ENCODE assay signal across 25 mouse cellular contexts in the genomic region with DNA sequence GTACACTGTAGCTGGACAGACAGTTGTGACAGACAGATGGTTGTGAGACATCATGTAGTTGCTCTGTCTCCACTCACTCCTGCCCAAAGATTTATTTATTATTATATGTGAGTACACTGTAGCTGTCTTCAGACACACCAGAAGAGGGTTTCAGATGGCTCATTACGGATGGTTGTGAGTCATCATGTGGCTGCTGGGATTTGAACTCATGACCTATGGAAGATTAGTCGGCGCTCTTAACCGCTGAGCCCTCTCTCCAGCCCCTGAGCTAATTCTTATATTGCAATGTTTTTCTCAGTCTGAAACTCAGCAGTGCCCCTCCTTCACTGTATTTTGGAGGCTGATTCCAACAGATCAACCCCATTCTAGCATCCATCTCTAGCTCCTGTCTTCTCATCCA. TPM values are rescaled to one million over a fixed set of nuclear protein-coding genes. Genes with fewer than 3 reads are reported as not detected.
DNase-seq lines count a peak whose midpoint lies in the region; ATAC-seq and TF ChIP-seq lines count a peak whose summit lies in the region.
"Had no signal": no experiment of that assay in that cellular context is flagged by ENCODE, and none has a peak within 500 bp of the region (broad histone marks: within the 10 kb centered on the region; RNA-seq: fewer than 3 reads in every experiment).

No protein-coding gene starts in this region.

- no peaks in the 10 kb centered on the region for H3K27me3 ChIP-seq in heart, embryonic 13.5 days (replicated peaks)
- H3K27me3 ChIP-seq in kidney, postnatal 0 days (ENCODE audit: insufficient read depth, low read length): no peaks in the 10 kb centered on the region
- H3K27me3 ChIP-seq in kidney, embryonic 16.5 days (ENCODE audit: insufficient read depth, low read length): no peaks in the 10 kb centered on the region
- no peaks in the 10 kb centered on the region for H3K27me3 ChIP-seq in stomach, embryonic 14.5 days (ENCODE audit: control insufficient read depth, insufficient read depth, low read length)
- H3K27me3 ChIP-seq in stomach, postnatal 0 days (ENCODE audit: control insufficient read depth, insufficient read depth, low read length): no peaks in the 10 kb centered on the region
- H3K27me3 ChIP-seq in stomach, embryonic 16.5 days (ENCODE audit: control insufficient read depth, insufficient read depth, low read length): no peaks in the 10 kb centered on the region
- H3K27me3 ChIP-seq: limb, embryonic 12.5 days; liver, embryonic 13.5 days; midbrain, embryonic 15.5 days; neural tube, embryonic 13.5 days had no signal

- no peak overlapping the region for H3K4me2 ChIP-seq in heart, embryonic 13.5 days
- no peak overlapping the region for H3K4me2 ChIP-seq in kidney, postnatal 0 days (ENCODE audit: low read length)
- no peak overlapping the region for H3K4me2 ChIP-seq in kidney, embryonic 16.5 days (replicated peaks; ENCODE audit: low read depth, low read length)
- H3K4me2 ChIP-seq in stomach, embryonic 14.5 days (replicated peaks; ENCODE audit: low read depth, low read length): no peak overlapping the region
- no peak overlapping the region for H3K4me2 ChIP-seq in stomach, postnatal 0 days (replicated peaks; ENCODE audit: low read depth)
- H3K4me2 ChIP-seq in stomach, embryonic 16.5 days (ENCODE audit: low read depth, low read length): no peak overlapping the region
- H3K4me2 ChIP-seq: hindbrain, embryonic 14.5 days; limb, embryonic 12.5 days; liver, embryonic 13.5 days; midbrain, embryonic 15.5 days; neural tube, embryonic 13.5 days had no signal

- TF ChIP-seq CTCF in kidney, postnatal 0 days (IDR thresholded peaks at IDR 0.05; ENCODE audit: low read depth): no peak
- no peak for TF ChIP-seq CTCF in stomach, postnatal 0 days (IDR thresholded peaks at IDR 0.05; ENCODE audit: low read depth)

- peak overlapping the region; percentile 59 for H3K9ac ChIP-seq in heart, embryonic 13.5 days
- no peak overlapping the region for H3K9ac ChIP-seq in kidney, postnatal 0 days (ENCODE audit: low read depth, low read length)
- H3K9ac ChIP-seq in kidney, embryonic 16.5 days (replicated peaks; ENCODE audit: low read length): no peak overlapping the region; the same call in 1 of the 2 replicates
- 0 out of 2 replicates have a peak overlapping the region, but pooled peaks have one; percentile 1 for H3K9ac ChIP-seq in stomach, embryonic 14.5 days (replicated peaks; ENCODE audit: low read depth, low read length)
- no peak overlapping the region; the same call in 1 of the 2 replicates for H3K9ac ChIP-seq in stomach, postnatal 0 days (ENCODE audit: low read length)
- 0 out of 2 replicates have a peak overlapping the region, but pooled peaks have one; percentile 42 for H3K9ac ChIP-seq in stomach, embryonic 16.5 days (ENCODE audit: low read length)
- H3K9ac ChIP-seq: forebrain, postnatal 0 days; hindbrain, embryonic 14.5 days; liver, embryonic 13.5 days; midbrain, embryonic 15.5 days; neural tube, embryonic 13.5 days had no signal

- 76% methylated on average over 4 of the region's 4 CpGs for WGBS in heart, embryonic 13.5 days
- 77% methylated on average over 4 of the region's 4 CpGs for WGBS in kidney, postnatal 0 days
- 82% methylated on average over 4 of the region's 4 CpGs for WGBS in kidney, embryonic 16.5 days
- WGBS in stomach, embryonic 14.5 days: 71% methylated on average over 4 of the region's 4 CpGs
- WGBS in stomach, postnatal 0 days: 79% methylated on average over 4 of the region's 4 CpGs
- WGBS in stomach, embryonic 16.5 days: 67% methylated on average over 4 of the region's 4 CpGs

- no peak for ATAC-seq in heart, embryonic 13.5 days (ENCODE audit: extremely low read depth, insufficient number of reproducible peaks, low FRiP score, low TSS enrichment)
- no peak for ATAC-seq in kidney, postnatal 0 days (replicated peaks; ENCODE audit: low FRiP score, low read depth)
- ATAC-seq in kidney, embryonic 16.5 days (ENCODE audit: low FRiP score, low TSS enrichment): no peak
- ATAC-seq in stomach, embryonic 14.5 days (ENCODE audit: insufficient number of reproducible peaks, insufficient read depth, low FRiP score, low read depth): no peak
- ATAC-seq in stomach, postnatal 0 days (ENCODE audit: low FRiP score, low TSS enrichment): no peak
- no peak for ATAC-seq in stomach, embryonic 16.5 days (ENCODE audit: insufficient read depth, low FRiP score)
- ATAC-seq: forebrain, postnatal 0 days; midbrain, embryonic 15.5 days had no signal

- peaks cover 15% of the 10 kb centered on the region for H3K4me1 ChIP-seq in heart, embryonic 13.5 days
- H3K4me1 ChIP-seq in kidney, postnatal 0 days (replicated peaks; ENCODE audit: insufficient read depth, low read length): no peaks in the 10 kb centered on the region
- no peaks in the 10 kb centered on the region for H3K4me1 ChIP-seq in kidney, embryonic 16.5 days (ENCODE audit: insufficient read depth, low read length)
- no peaks in the 10 kb centered on the region for H3K4me1 ChIP-seq in stomach, embryonic 14.5 days (ENCODE audit: control insufficient read depth, insufficient read depth, low read length)
- no peaks in the 10 kb centered on the region for H3K4me1 ChIP-seq in stomach, postnatal 0 days (replicated peaks; ENCODE audit: control insufficient read depth, insufficient read depth)
- H3K4me1 ChIP-seq in stomach, embryonic 16.5 days (ENCODE audit: control insufficient read depth, insufficient read depth, low read length): no peaks in the 10 kb centered on the region
- H3K4me1 ChIP-seq: forebrain, embryonic 10.5 days; midbrain, embryonic 15.5 days; neural tube, embryonic 13.5 days had no signal

- H3K36me3 ChIP-seq in heart, embryonic 13.5 days: no peaks in the 10 kb centered on the region
- H3K36me3 ChIP-seq in kidney, postnatal 0 days (ENCODE audit: insufficient read depth, low read length): no peaks in the 10 kb centered on the region
- no peaks in the 10 kb centered on the region for H3K36me3 ChIP-seq in kidney, embryonic 16.5 days (ENCODE audit: insufficient read depth, low read length)
- H3K36me3 ChIP-seq in stomach, embryonic 14.5 days (ENCODE audit: control insufficient read depth, insufficient read depth, low read length): no peaks in the 10 kb centered on the region
- no peaks in the 10 kb centered on the region for H3K36me3 ChIP-seq in stomach, postnatal 0 days (ENCODE audit: control insufficient read depth, insufficient read depth, low read length)
- H3K36me3 ChIP-seq in stomach, embryonic 16.5 days (ENCODE audit: control insufficient read depth, insufficient read depth, low read length): no peaks in the 10 kb centered on the region
- H3K36me3 ChIP-seq: forebrain, embryonic 10.5 days; limb, embryonic 12.5 days; liver, embryonic 13.5 days; midbrain, embryonic 15.5 days; neural tube, embryonic 13.5 days had no signal

- no peaks in the 10 kb centered on the region for H3K9me3 ChIP-seq in heart, embryonic 13.5 days
- no peaks in the 10 kb centered on the region for H3K9me3 ChIP-seq in kidney, postnatal 0 days (replicated peaks; ENCODE audit: low read length)
- H3K9me3 ChIP-seq in kidney, embryonic 16.5 days (ENCODE audit: low read length): no peaks in the 10 kb centered on the region
- no peaks in the 10 kb centered on the region for H3K9me3 ChIP-seq in stomach, embryonic 14.5 days (ENCODE audit: control insufficient read depth, low read depth, low read length)
- H3K9me3 ChIP-seq in stomach, postnatal 0 days (ENCODE audit: control insufficient read depth, low read length): no peaks in the 10 kb centered on the region
- no peaks in the 10 kb centered on the region for H3K9me3 ChIP-seq in stomach, embryonic 16.5 days (replicated peaks; ENCODE audit: control insufficient read depth, low read length)
- H3K9me3 ChIP-seq: forebrain, embryonic 10.5 days; G1E; limb, embryonic 12.5 days; liver, embryonic 13.5 days; midbrain, embryonic 15.5 days; neural tube, embryonic 13.5 days had no signal

- no peak for TF ChIP-seq EP300 in stomach, postnatal 0 days (optimal IDR thresholded peaks at IDR 0.05)

- DNase-seq in heart, adult 18-20 months: no peak
- DNase-seq in kidney, postnatal 0 days (ENCODE audit: low spot score): no peak
- no peak for DNase-seq in stomach, postnatal 0 days (ENCODE audit: low spot score)
- DNase-seq in thymus, postnatal 0 days (ENCODE audit: low spot score): no peak
- DNase-seq: adrenal gland, postnatal 25 days; cerebellum, adult 2 months; cerebellum, postnatal 14 days; forebrain, postnatal 0 days; kidney, adult 8-10 months; layer of hippocampus, adult 9-11 months; liver, embryonic 13.5 days; lung, adult 2 months; lung, postnatal 14 days; right cerebral cortex, postnatal 4 days; thymus, postnatal 25 days had no signal

- H3K27ac ChIP-seq in heart, embryonic 13.5 days (replicated peaks): peak overlapping the region; percentile 36; the same call in 1 of the 2 replicates
- peak overlapping the region; percentile 5; the same call in 1 of the 2 replicates for H3K27ac ChIP-seq in kidney, postnatal 0 days
- H3K27ac ChIP-seq in kidney, embryonic 16.5 days (ENCODE audit: low read length): no peak overlapping the region
- H3K27ac ChIP-seq in stomach, embryonic 14.5 days (ENCODE audit: low read length): no peak overlapping the region
- H3K27ac ChIP-seq in stomach, postnatal 0 days (replicated peaks): no peak overlapping the region; the same call in 1 of the 2 replicates
- no peak overlapping the region for H3K27ac ChIP-seq in stomach, embryonic 16.5 days (ENCODE audit: low read length)
- H3K27ac ChIP-seq: hindbrain, embryonic 14.5 days; limb, embryonic 12.5 days; liver, embryonic 13.5 days; midbrain, embryonic 15.5 days; neural tube, embryonic 13.5 days had no signal

- no peak overlapping the region for H3K4me3 ChIP-seq in heart, embryonic 13.5 days
- H3K4me3 ChIP-seq in kidney, postnatal 0 days (replicated peaks; ENCODE audit: low read depth, low read length): no peak overlapping the region
- H3K4me3 ChIP-seq in kidney, embryonic 16.5 days (ENCODE audit: low read length): no peak overlapping the region
- H3K4me3 ChIP-seq in stomach, embryonic 14.5 days (ENCODE audit: low read depth, low read length): no peak overlapping the region
- no peak overlapping the region for H3K4me3 ChIP-seq in stomach, postnatal 0 days (ENCODE audit: low read depth, low read length)
- no peak overlapping the region for H3K4me3 ChIP-seq in stomach, embryonic 16.5 days (replicated peaks; ENCODE audit: low read length)
- H3K4me3 ChIP-seq: forebrain, embryonic 10.5 days; limb, embryonic 12.5 days; liver, embryonic 13.5 days; midbrain, embryonic 15.5 days; neural tube, embryonic 13.5 days had no signal

RNA-seq across cellular contexts. Expression of a gene that starts 34.5 kb away (rescaled TPM):
- polyA plus RNA-seq in heart, embryonic 13.5 days (2015; fragmentation: Nextera tagmentation; extraction: Ambion mirVana): 10.7 and 10.9 TPM in 2 replicates
- total RNA-seq in heart, adult 18-20 months (2021): 10 to 100 TPM in 1 of 2 experiments, 1 to 10 TPM in 1; 8.4 to 11.5 TPM
- 15.0 and 16.9 TPM in 2 replicates for polyA plus RNA-seq in kidney, postnatal 0 days (2015; fragmentation: Nextera tagmentation; extraction: Ambion mirVana)
- 21.2 and 21.9 TPM in 2 replicates for polyA plus RNA-seq in kidney, embryonic 16.5 days (2015; fragmentation: Nextera tagmentation; extraction: Ambion mirVana)
- 13.7 and 14.1 TPM in 2 replicates for polyA plus RNA-seq in stomach, embryonic 14.5 days (2014; fragmentation: Nextera tagmentation; extraction: Ambion mirVana)
- 11.1 and 11.5 TPM in 2 replicates for polyA plus RNA-seq in stomach, postnatal 0 days (2015; fragmentation: Nextera tagmentation; extraction: Ambion mirVana)
- polyA plus RNA-seq in stomach, embryonic 16.5 days (2015; fragmentation: Nextera tagmentation; extraction: Ambion mirVana): 15.4 and 16.9 TPM in 2 replicates
- 16.3 and 18.9 TPM in 2 replicates for polyA plus RNA-seq in thymus, postnatal 0 days (2015; fragmentation: Nextera tagmentation; extraction: Ambion mirVana)

RNA-seq across cellular contexts. Expression of a gene that starts 35.5 kb away (rescaled TPM):
- polyA plus RNA-seq in heart, embryonic 13.5 days (2015; fragmentation: Nextera tagmentation; extraction: Ambion mirVana): 4.2 and 5.0 TPM in 2 replicates
- 1 to 10 TPM; 3.0 to 3.1 TPM for total RNA-seq in heart, adult 18-20 months (2021)
- 4.7 TPM in 2 replicates for polyA plus RNA-seq in kidney, postnatal 0 days (2015; fragmentation: Nextera tagmentation; extraction: Ambion mirVana)
- 7.3 and 8.2 TPM in 2 replicates for polyA plus RNA-seq in kidney, embryonic 16.5 days (2015; fragmentation: Nextera tagmentation; extraction: Ambion mirVana)
- polyA plus RNA-seq in stomach, embryonic 14.5 days (2014; fragmentation: Nextera tagmentation; extraction: Ambion mirVana): 5.6 TPM in 2 replicates
- polyA plus RNA-seq in stomach, postnatal 0 days (2015; fragmentation: Nextera tagmentation; extraction: Ambion mirVana): 2.5 and 2.6 TPM in 2 replicates
- polyA plus RNA-seq in stomach, embryonic 16.5 days (2015; fragmentation: Nextera tagmentation; extraction: Ambion mirVana): 5.1 and 5.7 TPM in 2 replicates
- polyA plus RNA-seq in thymus, postnatal 0 days (2015; fragmentation: Nextera tagmentation; extraction: Ambion mirVana): 5.4 and 6.2 TPM in 2 replicates

RNA-seq across cellular contexts. Expression of a gene that starts 49.4 kb away (rescaled TPM):
- 5.4 and 5.7 TPM in 2 replicates for polyA plus RNA-seq in heart, embryonic 13.5 days (2015; fragmentation: Nextera tagmentation; extraction: Ambion mirVana)
- 1 to 10 TPM; 4.9 to 5.9 TPM for total RNA-seq in heart, adult 18-20 months (2021)
- polyA plus RNA-seq in kidney, postnatal 0 days (2015; fragmentation: Nextera tagmentation; extraction: Ambion mirVana): 13.9 and 16.9 TPM in 2 replicates
- polyA plus RNA-seq in kidney, embryonic 16.5 days (2015; fragmentation: Nextera tagmentation; extraction: Ambion mirVana): 13.3 and 15.0 TPM in 2 replicates
- polyA plus RNA-seq in stomach, embryonic 14.5 days (2014; fragmentation: Nextera tagmentation; extraction: Ambion mirVana): 10.6 and 14.0 TPM in 2 replicates
- polyA plus RNA-seq in stomach, postnatal 0 days (2015; fragmentation: Nextera tagmentation; extraction: Ambion mirVana): 16.6 and 20.2 TPM in 2 replicates
- 11.4 and 12.8 TPM in 2 replicates for polyA plus RNA-seq in stomach, embryonic 16.5 days (2015; fragmentation: Nextera tagmentation; extraction: Ambion mirVana)
- 8.4 and 8.9 TPM in 2 replicates for polyA plus RNA-seq in thymus, postnatal 0 days (2015; fragmentation: Nextera tagmentation; extraction: Ambion mirVana)

Comparison
In these comparisons a context has a peak if more than half of its experiments do, and no peak if none do; other contexts are left out.
1. H3K27ac ChIP-seq: peak in heart, embryonic 13.5 days (single experiment) and kidney, postnatal 0 days (single experiment); none in kidney, embryonic 16.5 days (single experiment), stomach, embryonic 14.5 days (single experiment), stomach, postnatal 0 days (single experiment) and stomach, embryonic 16.5 days (single experiment).
2. H3K9ac ChIP-seq: peak in heart, embryonic 13.5 days (single experiment), stomach, embryonic 14.5 days (single experiment) and stomach, embryonic 16.5 days (single experiment); none in kidney, postnatal 0 days (single experiment), kidney, embryonic 16.5 days (single experiment) and stomach, postnatal 0 days (single experiment).